Mouse (Mus musculus): ENCODE results near the gene Tvp23b.

Gene Tvp23b

GRCm38 (mm10) chr11:62943538-62943937 is 64.3 kb downstream of the Tvp23b start:
- no peak for DNase-seq (ENCODE audit: low read depth)

GRCm38 (mm10) chr11:62945514-62945913 is 66.3 kb downstream of the Tvp23b start:
- DNase-seq (ENCODE audit: low read depth), result no peak

- peak; percentile 10 for DNase-seq (ENCODE audit: low read depth)
These were observed 70.3 kb downstream of the Tvp23b start for GRCm38 (mm10) chr11:62949548-62949947.

GRCm38 (mm10) chr11:62951012-62951411 is 71.8 kb downstream of the Tvp23b start, which contains the start of gene Cdrt4:
Gene Cdrt4 (plus strand): TSS chr11:62951193.
- no peak for DNase-seq (ENCODE audit: low read depth)

GRCm38 (mm10) chr11:62954766-62955165 is 75.5 kb downstream of the Tvp23b start:
- no peak for DNase-seq (ENCODE audit: low read depth)

GRCm38 (mm10) chr11:62955186-62955585 is 75.9 kb downstream of the Tvp23b start:
- DNase-seq (ENCODE audit: low read depth), result no peak

GRCm38 (mm10) chr11:62955776-62956175 is 76.5 kb downstream of the Tvp23b start:
- no peak for DNase-seq (ENCODE audit: low read depth)

- no peak for DNase-seq (ENCODE audit: low read depth)
These were observed 78.4 kb downstream of the Tvp23b start for GRCm38 (mm10) chr11:62957626-62958180.

- DNase-seq (ENCODE audit: low read depth), result no peak
These were observed 84.0 kb downstream of the Tvp23b start for GRCm38 (mm10) chr11:62963292-62963691.

- DNase-seq (ENCODE audit: low read depth), result no peak
These were observed 87.1 kb downstream of the Tvp23b start for GRCm38 (mm10) chr11:62966424-62966764.
